In the genomic region with DNA sequence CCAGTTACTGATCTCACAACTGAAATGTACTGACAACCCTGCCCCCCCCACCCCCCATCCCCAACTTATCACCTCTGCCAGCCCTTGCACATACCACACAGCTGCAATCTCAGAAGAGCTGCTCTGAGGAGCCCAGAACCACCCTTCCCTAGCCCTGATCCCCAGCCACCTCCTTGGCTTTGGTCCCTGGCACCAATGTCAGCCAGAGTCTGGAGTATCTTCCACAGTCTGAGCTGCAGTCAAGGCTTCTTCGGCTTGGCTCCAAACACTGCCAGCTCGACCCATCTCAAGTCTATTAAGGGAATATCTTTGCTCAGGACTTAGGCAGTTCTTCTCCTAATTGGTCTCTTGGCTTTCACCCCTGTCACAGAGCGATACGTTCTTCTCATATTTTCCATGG, we compare ENCODE assay signal across 24 mouse cellular contexts.
DNase-seq lines count a peak whose midpoint lies in the region; ATAC-seq lines count a peak whose summit lies in the region.
"Had no signal": no experiment of that assay in that cellular context is flagged by ENCODE, and none has a peak within 500 bp of the region (broad histone marks: within the 10 kb centered on the region; RNA-seq: fewer than 3 reads in every experiment).

No protein-coding gene starts in this region.

- no peak overlapping the region for H3K4me2 ChIP-seq in embryonic facial prominence, embryonic 14.5 days (ENCODE audit: low read depth, low read length)
- H3K4me2 ChIP-seq: embryonic facial prominence, embryonic 12.5 days; forebrain, embryonic 12.5 days; forebrain, embryonic 15.5 days; heart, embryonic 12.5 days; heart, embryonic 15.5 days; hindbrain, embryonic 14.5 days had no signal

- 70% methylated on average over 4 of the region's 4 CpGs for WGBS in embryonic facial prominence, embryonic 14.5 days
- WGBS in embryonic facial prominence, embryonic 10.5 days = 89% methylated on average over 4 of the region's 4 CpGs

- peak; percentile 25 for DNase-seq in adrenal gland, postnatal 10 days
- no peak for DNase-seq in adrenal gland, adult 8-10 months
- DNase-seq in embryonic facial prominence, embryonic 14.5 days (ENCODE audit: low spot score) = no peak
- DNase-seq in embryonic facial prominence, embryonic 10.5 days (ENCODE audit: low spot score) = no peak
- peak; percentile 9 for DNase-seq in gastrocnemius, postnatal 14 days
- no peak for DNase-seq in gastrocnemius, postnatal 4 days (ENCODE audit: low spot score in 2 of 2)
- DNase-seq in left cerebral cortex, postnatal 4 days = peak; percentile 31
- DNase-seq in left cerebral cortex, adult 8-10 months (ENCODE audit: low spot score in 2 of 2) = no peak
- DNase-seq: adrenal gland, postnatal 25 days; cerebellum, adult 2 months; cerebellum, adult 9-11 months; heart, adult 2 months; heart, postnatal 10 days; heart, postnatal 4 days; kidney, adult 2 months had no signal

- peak; percentile 30; the same call in 1 of the 2 replicates for ATAC-seq in embryonic facial prominence, embryonic 14.5 days (ENCODE audit: low read depth)
- ATAC-seq: activated CD4-positive, CD25-positive, alpha-beta regulatory T cell, adult 4 months; forebrain, embryonic 15.5 days; intestine, postnatal 0 days had no signal

- H3K4me3 ChIP-seq in embryonic facial prominence, embryonic 14.5 days (ENCODE audit: low read depth, low read length) = no peak overlapping the region
- H3K4me3 ChIP-seq in embryonic facial prominence, embryonic 10.5 days = no peak overlapping the region
- H3K4me3 ChIP-seq: embryonic facial prominence, embryonic 12.5 days; erythroblast, embryonic 14.5 days; forebrain, embryonic 12.5 days; forebrain, embryonic 15.5 days; heart, adult 2 months; heart, embryonic 12.5 days; heart, embryonic 15.5 days had no signal

- H3K9me3 ChIP-seq in embryonic facial prominence, embryonic 14.5 days (ENCODE audit: control insufficient read depth, low read length) = no peaks in the 10 kb centered on the region
- H3K9me3 ChIP-seq in embryonic facial prominence, embryonic 10.5 days = no peaks in the 10 kb centered on the region
- H3K9me3 ChIP-seq: embryonic facial prominence, embryonic 12.5 days; forebrain, embryonic 12.5 days; forebrain, embryonic 15.5 days; heart, embryonic 12.5 days; heart, embryonic 15.5 days had no signal

- H3K4me1 ChIP-seq in embryonic facial prominence, embryonic 14.5 days (ENCODE audit: control insufficient read depth, insufficient read depth, low read length) = no peaks in the 10 kb centered on the region
- no peaks in the 10 kb centered on the region for H3K4me1 ChIP-seq in embryonic facial prominence, embryonic 10.5 days
- H3K4me1 ChIP-seq: embryonic facial prominence, embryonic 12.5 days; forebrain, embryonic 12.5 days; forebrain, embryonic 15.5 days; heart, embryonic 15.5 days had no signal

- intact Hi-C loops in gastrocnemius, postnatal 14 days (cut with DNase I; ENCODE audit: low total_unique reads) = no loop called here
- intact Hi-C loops in left cerebral cortex, postnatal 4 days (cut with DNase I) = no loop called here

- no peak overlapping the region for H3K27ac ChIP-seq in embryonic facial prominence, embryonic 14.5 days (replicated peaks; ENCODE audit: low read depth, low read length)
- H3K27ac ChIP-seq in embryonic facial prominence, embryonic 10.5 days (replicated peaks) = no peak overlapping the region
- H3K27ac ChIP-seq: embryonic facial prominence, embryonic 12.5 days; forebrain, embryonic 12.5 days; forebrain, embryonic 15.5 days; heart, adult 2 months; heart, embryonic 15.5 days; hindbrain, embryonic 14.5 days had no signal

- H3K36me3 ChIP-seq in embryonic facial prominence, embryonic 14.5 days (ENCODE audit: control insufficient read depth, insufficient read depth, low read length) = no peaks in the 10 kb centered on the region
- H3K36me3 ChIP-seq in embryonic facial prominence, embryonic 10.5 days (replicated peaks) = no peaks in the 10 kb centered on the region
- H3K36me3 ChIP-seq: embryonic facial prominence, embryonic 12.5 days; forebrain, embryonic 12.5 days; forebrain, embryonic 15.5 days; heart, embryonic 15.5 days had no signal

- no peak overlapping the region for H3K9ac ChIP-seq in embryonic facial prominence, embryonic 14.5 days (ENCODE audit: low read depth, low read length)
- H3K9ac ChIP-seq: embryonic facial prominence, embryonic 12.5 days; forebrain, embryonic 12.5 days; forebrain, embryonic 15.5 days; heart, embryonic 12.5 days; heart, embryonic 15.5 days; hindbrain, embryonic 14.5 days had no signal

- H3K27me3 ChIP-seq in embryonic facial prominence, embryonic 14.5 days (replicated peaks; ENCODE audit: control insufficient read depth, insufficient read depth, low read length) = no peaks in the 10 kb centered on the region
- H3K27me3 ChIP-seq in embryonic facial prominence, embryonic 10.5 days (replicated peaks; ENCODE audit: low read depth, poor library complexity, severe bottlenecking) = no peaks in the 10 kb centered on the region
- H3K27me3 ChIP-seq: embryonic facial prominence, embryonic 12.5 days; forebrain, embryonic 12.5 days; forebrain, embryonic 15.5 days; heart, embryonic 12.5 days; heart, embryonic 15.5 days had no signal

Comparison
In these comparisons a context has a peak if more than half of its experiments do, and no peak if none do; other contexts are left out.
1. DNase-seq: peak in adrenal gland, postnatal 10 days (single experiment), gastrocnemius, postnatal 14 days (single experiment) and left cerebral cortex, postnatal 4 days (single experiment); none in adrenal gland, adult 8-10 months (single experiment), embryonic facial prominence, embryonic 14.5 days (single experiment), embryonic facial prominence, embryonic 10.5 days (single experiment), gastrocnemius, postnatal 4 days (0 of 2) and left cerebral cortex, adult 8-10 months (0 of 2).